Mouse (Mus musculus) kidney, embryonic 14.5 days (tissue): Measurements from ENCODE around the gene Ugcg. TPM values are rescaled to one million over a fixed set of nuclear protein-coding genes. Genes with fewer than 3 reads are reported as not detected.

Experiments used
- ATAC-seq: fragments of 200-750 bp; cut with Nextera tagmentation; 2 replicates; pipeline ENCODE4 v1.8.0; 2017; ENCODE audit warnings: moderate number of reproducible peaks, mild to moderate bottlenecking, moderate TSS enrichment, moderate library complexity; ENCODE audit not compliant: low FRiP score, low TSS enrichment
- H3K27ac ChIP-seq: fragments of 300-500 bp; sonication (generic); 2 replicates; pipeline ENCODE4 v1.5.1; 2014; ENCODE audit warnings: low read depth, mild to moderate bottlenecking, low read length, moderate library complexity, mixed read lengths
- H3K27me3 ChIP-seq: fragments of 300-500 bp; sonication (generic); 2 replicates; pipeline ENCODE4 v1.6.1; 2014; ENCODE audit warnings: mild to moderate bottlenecking, low read length; ENCODE audit not compliant: control insufficient read depth, insufficient read depth
- H3K36me3 ChIP-seq: fragments of 300-500 bp; sonication (generic); 2 replicates; pipeline ENCODE4 v1.6.1; 2014; ENCODE audit warnings: low read length, mixed read lengths; ENCODE audit not compliant: control insufficient read depth, insufficient read depth
- H3K4me1 ChIP-seq: fragments of 300-500 bp; sonication (generic); 2 replicates; pipeline ENCODE4 v1.6.1; 2014; ENCODE audit warnings: low read length, mixed read lengths; ENCODE audit not compliant: control insufficient read depth, insufficient read depth
- H3K4me2 ChIP-seq: fragments of 300-500 bp; sonication (generic); replicated peaks from 2 replicates; pipeline ENCODE4 v1.6.1; 2014; ENCODE audit warnings: low read depth, mild to moderate bottlenecking, low read length
- H3K4me3 ChIP-seq: fragments of 300-500 bp; sonication (generic); 2 replicates; pipeline ENCODE4 v1.5.1; 2014; ENCODE audit warnings: mild to moderate bottlenecking, low read length
- H3K9ac ChIP-seq: fragments of 300-500 bp; sonication (generic); 2 replicates; pipeline ENCODE4 v1.6.1; 2014; ENCODE audit warnings: low read depth, mild to moderate bottlenecking, low read length, moderate library complexity
- H3K9me3 ChIP-seq: fragments of 300-500 bp; sonication (generic); 2 replicates; pipeline ENCODE4 v1.6.1; 2016; ENCODE audit warnings: low read length; ENCODE audit not compliant: control insufficient read depth
- WGBS: fragments of 180-500 bp; shearing (Covaris S2); extraction: QIAGEN DNeasy Blood & Tissue Kit; methylation state at CpG from one replicate; pipeline ENCODE4 v1.1.7; 2014; 5-methylcytosine and 5-hydroxymethylcytosine counted together
- polyA plus RNA-seq: library from polyadenylated mRNA; unstranded; fragments of >200 nt; fragmentation: Nextera tagmentation; extraction: Ambion mirVana; gene quantifications from 2 replicates; pipeline ENCODE4 v1.2.1, GENCODE M21; 2014

Ugcg gene
- polyA plus RNA-seq, 1 experiment from 2014 or later = 12.7 TPM

GRCm38 (mm10) chr4:59197078-59197424 is 8.0 kb downstream of the Ugcg start:
- 16% methylated on average over 6 of the region's 6 CpGs for WGBS
- Histone ChIP-seq H3K4me2 (no peak overlapping the region), H3K27me3 (no peaks in the 10 kb centered on the region), H3K36me3 (no peaks in the 10 kb centered on the region), H3K9me3 (no peaks in the 10 kb centered on the region), H3K9ac (no peak overlapping the region), H3K4me1 (peaks cover 20% of the 10 kb centered on the region), H3K4me3 (no peak overlapping the region), H3K27ac (peak overlapping the region; percentile 32; the same call in 1 of the 2 replicates)
- ATAC-seq = no peak

GRCm38 (mm10) chr4:59197462-59197861 is 8.4 kb downstream of the Ugcg start:
- WGBS = 51% methylated on average over 3 of the region's 3 CpGs
- Histone ChIP-seq H3K4me1 (peaks cover 20% of the 10 kb centered on the region), H3K9me3 (no peaks in the 10 kb centered on the region), H3K4me3 (no peak overlapping the region), H3K27me3 (no peaks in the 10 kb centered on the region), H3K4me2 (no peak overlapping the region), H3K27ac (no peak overlapping the region), H3K36me3 (no peaks in the 10 kb centered on the region), H3K9ac (no peak overlapping the region)
- ATAC-seq = no peak

GRCm38 (mm10) chr4:59199341-59199740 is 10.3 kb downstream of the Ugcg start:
- no peaks in the 10 kb centered on the region for H3K27me3 ChIP-seq
- H3K9ac ChIP-seq = no peak overlapping the region
- no peak overlapping the region for H3K4me3 ChIP-seq
- no peaks in the 10 kb centered on the region for H3K9me3 ChIP-seq
- peak overlapping the region; percentile 15; the same call in 1 of the 2 replicates for H3K4me2 ChIP-seq
- H3K36me3 ChIP-seq = no peaks in the 10 kb centered on the region
- H3K4me1 ChIP-seq = peaks cover 20% of the 10 kb centered on the region
- ATAC-seq = peak; percentile 71
- 23% methylated on average over 8 of the region's 8 CpGs for WGBS
- no peak overlapping the region for H3K27ac ChIP-seq

GRCm38 (mm10) chr4:59199805-59200204 is 10.7 kb downstream of the Ugcg start:
- Histone ChIP-seq H3K9me3 (no peaks in the 10 kb centered on the region), H3K4me3 (no peak overlapping the region), H3K36me3 (no peaks in the 10 kb centered on the region), H3K4me2 (peak overlapping the region; percentile 15; the same call in 1 of the 2 replicates), H3K9ac (no peak overlapping the region; the same call in 1 of the 2 replicates), H3K27ac (no peak overlapping the region), H3K27me3 (no peaks in the 10 kb centered on the region), H3K4me1 (peaks cover 20% of the 10 kb centered on the region)
- WGBS = 13% methylated on average over 8 of the region's 8 CpGs
- peak; percentile 29; the same call in 1 of the 2 replicates for ATAC-seq

- no peak for ATAC-seq
- 76% methylated on average over 3 of the region's 3 CpGs for WGBS
These were observed 11.6 kb downstream of the Ugcg start for GRCm38 (mm10) chr4:59200636-59201035.

GRCm38 (mm10) chr4:59204616-59205015 is 15.6 kb downstream of the Ugcg start:
- no peak overlapping the region for H3K9ac ChIP-seq
- no peaks in the 10 kb centered on the region for H3K27me3 ChIP-seq
- H3K4me3 ChIP-seq = no peak overlapping the region
- no peaks in the 10 kb centered on the region for H3K9me3 ChIP-seq
- peaks cover 17% of the 10 kb centered on the region; the same call in 1 of the 2 replicates for H3K36me3 ChIP-seq
- peaks cover 5% of the 10 kb centered on the region for H3K4me1 ChIP-seq
- WGBS = 64% methylated on average over 4 of the region's 4 CpGs
- no peak overlapping the region for H3K4me2 ChIP-seq
- ATAC-seq = no peak
- H3K27ac ChIP-seq = no peak overlapping the region

More at GRCm38 (mm10) chr4:59200636-59201035, 11.6 kb downstream of the Ugcg start:
- no peak overlapping the region for H3K27ac ChIP-seq
- no peak overlapping the region for H3K4me3 ChIP-seq
- H3K4me1 ChIP-seq = peaks cover 20% of the 10 kb centered on the region
- H3K4me2 ChIP-seq = no peak overlapping the region
- H3K9ac ChIP-seq = no peak overlapping the region
- H3K9me3 ChIP-seq = no peaks in the 10 kb centered on the region
- H3K27me3 ChIP-seq = no peaks in the 10 kb centered on the region
- no peaks in the 10 kb centered on the region for H3K36me3 ChIP-seq

GRCm38 (mm10) chr4:59205758-59206340 is 16.8 kb downstream of the Ugcg start:
- Histone ChIP-seq H3K36me3 (peaks cover 21% of the 10 kb centered on the region; the same call in 1 of the 2 replicates), H3K4me1 (no peaks in the 10 kb centered on the region), H3K4me3 (no peak overlapping the region), H3K9me3 (no peaks in the 10 kb centered on the region), H3K9ac (no peak overlapping the region), H3K27me3 (no peaks in the 10 kb centered on the region), H3K4me2 (no peak overlapping the region), H3K27ac (no peak overlapping the region)
- no peak for ATAC-seq
- 40% methylated on average over 2 of the region's 2 CpGs for WGBS

- H3K9me3 ChIP-seq = no peaks in the 10 kb centered on the region
- H3K9ac ChIP-seq = no peak overlapping the region
- H3K27me3 ChIP-seq = no peaks in the 10 kb centered on the region
- WGBS = 76% methylated on average over 4 of the region's 4 CpGs
- no peak for ATAC-seq
- H3K4me1 ChIP-seq = no peaks in the 10 kb centered on the region
- no peak overlapping the region for H3K4me3 ChIP-seq
- H3K36me3 ChIP-seq = peaks cover 21% of the 10 kb centered on the region; the same call in 1 of the 2 replicates
- no peak overlapping the region for H3K27ac ChIP-seq
- no peak overlapping the region for H3K4me2 ChIP-seq
These were observed 17.5 kb downstream of the Ugcg start for GRCm38 (mm10) chr4:59206600-59206999.

GRCm38 (mm10) chr4:59208607-59209006 is 19.6 kb downstream of the Ugcg start:
- H3K27ac ChIP-seq = no peak overlapping the region
- no peak overlapping the region for H3K4me2 ChIP-seq
- no peak for ATAC-seq
- H3K9ac ChIP-seq = no peak overlapping the region
- H3K36me3 ChIP-seq = peaks cover 23% of the 10 kb centered on the region; the same call in 1 of the 2 replicates
- no peaks in the 10 kb centered on the region for H3K27me3 ChIP-seq
- no peak overlapping the region for H3K4me3 ChIP-seq
- H3K4me1 ChIP-seq = no peaks in the 10 kb centered on the region
- no peaks in the 10 kb centered on the region for H3K9me3 ChIP-seq
- WGBS = 96% methylated on average over 4 of the region's 4 CpGs
